Mouse (Mus musculus) layer of hippocampus, postnatal 10 days (tissue): Measurements from ENCODE around the gene Sh3rf3. TPM values are rescaled to one million over a fixed set of nuclear protein-coding genes. Genes with fewer than 3 reads are reported as not detected.
"Not testable (repeated sequence)": the region's sequence is repeated elsewhere in the genome, so short reads cannot be mapped to it uniquely, and the experiment has no call there.

Experiments
- DNase-seq, 2 experiments: peaks; one replicate each; pipeline ENCODE4 v3.0.0; 2021; ENCODE audit warnings: low spot score in 2 of 2
- total RNA-seq, 2 experiments: library from RNA; stranded (reverse); gene quantifications; 2 replicates each; pipeline ENCODE4 v1.2.3; 2021

The Sh3rf3 gene
- total RNA-seq, 2 experiments from 2014 or later = 47.8 to 50.1 TPM

DNA sequence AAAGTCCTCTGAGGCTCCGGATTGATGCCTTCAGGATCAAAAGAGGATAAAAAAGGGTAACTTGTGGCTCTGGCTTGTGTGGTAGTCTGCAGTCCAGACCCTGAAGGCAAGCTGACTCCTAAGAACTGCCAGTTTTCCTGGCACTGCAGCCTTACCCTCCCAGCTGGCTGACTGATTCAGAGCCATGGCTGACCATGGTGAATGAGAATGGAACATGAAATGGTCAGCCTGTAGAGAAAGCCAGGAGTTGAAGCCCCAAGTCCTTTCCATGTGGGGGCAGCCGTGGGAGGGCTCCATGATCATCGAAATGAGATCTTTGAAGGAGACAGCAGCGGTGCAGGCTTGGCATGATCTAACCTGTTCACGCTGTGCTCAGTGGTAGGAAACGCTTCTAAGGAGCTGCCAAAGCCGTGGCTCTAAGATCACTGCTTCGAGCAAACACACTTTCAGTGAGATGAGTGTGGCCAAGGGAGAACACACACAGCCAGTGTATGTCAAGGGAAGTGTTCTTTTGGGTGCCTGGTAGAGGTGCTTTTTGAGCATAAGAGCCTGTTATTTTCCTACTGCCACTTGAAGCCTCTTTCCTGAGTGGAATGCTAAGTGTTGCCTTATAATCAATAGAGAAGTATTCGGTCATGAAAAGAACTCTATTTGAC is 168.6 kb downstream of the Sh3rf3 start:
- no peak for DNase-seq

DNA sequence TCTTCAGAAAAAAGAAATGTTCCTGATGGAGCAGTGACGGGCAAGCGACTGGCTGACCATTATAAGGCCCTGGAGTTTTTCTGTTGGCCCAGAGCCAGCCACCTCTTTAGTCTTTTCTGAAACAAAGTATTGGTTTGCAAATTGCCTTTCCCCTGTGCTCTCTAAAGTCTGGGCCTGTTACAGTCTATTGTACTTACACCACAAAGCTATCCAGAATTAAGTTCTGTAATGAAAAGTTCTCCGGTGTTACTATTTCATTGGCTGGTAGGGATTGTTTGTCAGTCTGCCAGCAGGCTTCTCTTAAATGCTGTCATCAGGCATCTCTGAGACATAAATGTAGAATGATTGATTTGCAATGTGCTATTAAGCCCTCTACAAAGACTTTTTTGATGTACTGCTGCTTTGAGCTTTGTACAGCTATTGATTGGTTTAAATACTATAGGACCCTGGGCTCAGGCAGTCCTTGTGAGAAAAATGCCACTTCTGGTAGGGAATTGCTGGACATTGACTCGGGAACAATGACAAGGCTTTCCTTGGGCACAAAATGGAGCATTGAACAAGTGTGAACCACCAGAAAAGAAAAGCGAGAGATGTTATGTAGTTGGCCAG is 169.5 kb downstream of the Sh3rf3 start:
- DNase-seq = no peak

DNA sequence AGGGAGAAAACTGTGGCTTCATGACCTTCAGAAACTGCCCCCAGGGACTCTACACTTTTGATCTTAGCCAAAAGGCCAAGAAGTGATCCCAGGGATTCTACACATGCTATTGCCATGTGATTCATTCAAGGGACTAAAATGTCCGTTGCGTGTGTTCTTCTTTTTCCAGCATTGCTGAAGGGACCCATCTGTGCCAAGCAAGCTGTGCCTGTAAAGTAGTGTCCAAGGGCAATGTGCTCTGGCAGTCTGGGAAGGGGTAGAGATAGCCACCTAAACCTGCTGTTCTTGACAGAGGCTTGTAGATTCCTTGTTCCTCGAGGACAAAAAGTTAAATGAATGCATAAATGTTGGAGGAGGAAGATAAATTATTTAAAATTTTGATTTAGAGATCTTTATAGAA is 178.5 kb downstream of the Sh3rf3 start:
- DNase-seq = no peak

DNA sequence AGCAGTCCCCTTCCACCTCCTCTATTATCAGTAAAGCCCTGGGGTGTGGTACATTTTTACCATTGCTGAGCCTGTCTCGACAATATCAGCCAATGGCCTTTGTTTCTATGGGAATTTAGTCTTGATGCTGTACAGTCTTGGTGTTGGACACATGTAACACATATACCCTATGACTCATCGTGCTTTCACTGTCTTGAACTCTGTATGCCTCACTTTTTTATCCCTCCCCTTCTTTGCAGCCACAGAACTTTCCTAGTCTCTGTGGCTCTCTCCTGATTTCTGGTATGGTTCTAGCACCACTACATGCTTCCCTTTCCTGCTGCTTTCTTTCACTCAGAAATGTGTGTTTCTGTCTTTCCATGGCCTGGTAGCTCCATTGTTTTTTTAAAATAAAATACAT is 181.6 kb downstream of the Sh3rf3 start:
- no peak for DNase-seq

DNA sequence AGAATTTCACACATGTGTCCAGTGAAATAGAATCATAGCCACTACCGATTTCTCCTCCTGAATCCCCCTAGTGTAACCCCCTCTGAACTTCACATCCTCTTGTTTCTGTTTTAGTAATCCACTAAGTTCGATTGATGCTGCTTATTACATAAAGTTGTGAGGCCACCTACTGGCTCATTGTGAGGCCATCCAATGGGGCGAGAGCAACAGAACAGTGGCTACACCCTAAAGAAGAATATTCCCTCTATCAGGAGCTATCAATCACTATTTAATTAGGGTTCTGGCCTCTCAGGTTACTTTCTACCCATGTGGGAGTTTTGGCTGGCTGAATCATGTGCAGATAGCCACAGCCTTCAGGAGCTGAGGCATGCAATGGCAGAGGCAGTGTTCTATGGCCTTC is 182.0 kb downstream of the Sh3rf3 start:
- DNase-seq = no peak

DNA sequence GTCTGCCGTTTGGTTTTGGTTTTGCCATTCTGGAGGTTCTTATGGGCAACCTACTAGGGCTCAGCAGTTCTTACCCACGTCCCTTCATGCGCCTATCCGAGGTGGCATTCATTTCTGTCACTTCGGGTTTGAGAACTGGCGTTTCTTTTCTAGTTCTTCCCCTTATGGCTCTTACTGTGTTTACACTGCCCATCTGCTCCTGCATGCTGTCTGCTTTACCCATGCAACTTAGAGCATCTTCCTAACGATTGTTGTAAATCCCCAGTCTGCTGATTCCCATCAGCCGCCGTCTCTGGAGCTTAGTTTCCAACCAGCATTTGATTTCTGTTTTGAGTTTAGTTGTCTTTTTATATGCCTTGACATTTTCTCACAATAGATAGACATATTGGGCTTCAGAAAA is 189.2 kb downstream of the Sh3rf3 start:
- no peak for DNase-seq

DNA sequence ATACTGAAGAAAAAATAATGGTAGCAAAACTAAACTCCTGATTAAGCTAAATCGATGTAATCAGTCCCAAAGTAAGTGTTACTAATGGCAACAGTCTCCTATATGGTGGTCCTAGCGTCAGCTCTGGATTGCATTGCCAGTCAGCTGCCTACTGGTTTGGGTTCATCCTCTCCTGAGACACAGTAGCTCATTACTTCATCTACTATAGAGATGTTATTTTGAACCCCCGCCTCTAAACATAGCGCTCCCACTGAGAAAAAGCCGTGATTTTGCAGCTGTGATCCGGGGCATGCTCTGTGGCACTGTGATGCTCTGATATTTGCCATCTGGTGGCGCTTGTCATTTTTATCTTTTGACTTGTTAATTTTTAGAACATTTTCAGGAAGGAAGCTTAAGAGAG is 198.3 kb downstream of the Sh3rf3 start:
- DNase-seq = no peak

DNA sequence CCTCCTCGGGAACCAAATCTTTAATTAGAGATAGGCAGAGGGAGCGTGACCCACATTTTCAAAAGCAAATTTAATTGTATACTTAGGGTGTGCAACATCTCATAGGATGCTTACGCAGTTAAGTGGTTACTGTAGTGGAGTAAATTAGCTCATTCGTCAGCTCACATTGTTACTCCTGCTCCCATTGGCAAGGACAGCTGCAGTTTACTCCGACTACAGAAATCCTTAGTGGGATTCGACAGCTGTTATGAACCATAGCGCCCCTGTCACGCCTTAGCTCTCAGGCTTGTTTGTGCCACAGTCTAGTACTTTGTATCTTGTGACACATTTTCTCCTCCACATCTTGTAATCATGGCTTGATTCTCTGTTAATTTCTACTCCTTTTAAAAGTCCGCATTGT is 200.5 kb downstream of the Sh3rf3 start:
- DNase-seq = no peak

DNA sequence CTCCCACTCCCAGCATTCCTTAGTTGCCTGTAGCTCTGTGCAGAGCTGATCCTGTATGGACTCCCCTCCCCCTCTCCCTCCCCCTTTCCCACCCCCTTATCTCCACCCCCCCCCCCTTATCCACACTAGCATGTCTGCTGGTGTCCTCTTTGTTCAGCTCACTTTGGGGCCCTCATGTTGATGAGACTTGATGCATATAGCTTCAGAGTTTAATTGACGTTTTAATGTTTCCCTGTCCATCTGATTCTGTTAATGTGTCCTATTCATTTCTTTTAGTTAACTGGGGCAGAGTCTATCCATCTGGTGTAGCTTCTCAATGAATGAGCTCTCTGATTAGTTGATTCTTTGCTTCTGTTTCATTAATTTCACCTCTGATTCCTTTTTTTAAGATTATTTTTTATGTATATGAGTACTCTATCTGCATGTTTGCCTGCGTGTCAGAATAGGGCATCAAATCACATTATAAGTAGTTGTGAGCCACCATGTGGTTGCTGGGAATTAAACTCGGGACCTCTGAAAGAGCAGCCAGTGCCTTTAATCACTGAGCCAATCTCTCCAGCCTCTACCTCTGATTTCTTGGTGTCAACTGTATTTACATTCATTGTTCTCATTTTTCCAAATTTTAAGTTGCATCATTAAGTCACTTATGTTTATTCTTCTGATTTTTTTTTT is 206.3 kb downstream of the Sh3rf3 start:
- no peak for DNase-seq

DNA sequence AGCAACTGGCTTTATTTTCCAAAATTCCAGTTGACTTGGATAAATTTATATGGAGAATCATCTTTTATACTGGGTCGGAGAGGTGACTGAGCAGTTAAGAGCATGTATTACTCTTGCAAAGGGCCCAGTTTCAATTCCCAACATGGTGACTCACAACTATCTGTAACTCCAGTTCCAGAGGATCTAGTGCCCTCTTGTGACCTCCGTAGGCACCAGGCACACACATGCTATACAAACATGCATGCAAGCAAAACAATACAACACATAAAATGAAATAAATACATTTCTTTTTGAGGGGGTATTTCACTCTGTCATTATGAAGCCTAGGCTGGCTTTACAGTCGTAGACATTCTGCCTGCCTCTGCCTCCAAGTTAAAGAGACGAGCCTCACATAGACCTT is 237.3 kb downstream of the Sh3rf3 start:
- no peak for DNase-seq

DNA sequence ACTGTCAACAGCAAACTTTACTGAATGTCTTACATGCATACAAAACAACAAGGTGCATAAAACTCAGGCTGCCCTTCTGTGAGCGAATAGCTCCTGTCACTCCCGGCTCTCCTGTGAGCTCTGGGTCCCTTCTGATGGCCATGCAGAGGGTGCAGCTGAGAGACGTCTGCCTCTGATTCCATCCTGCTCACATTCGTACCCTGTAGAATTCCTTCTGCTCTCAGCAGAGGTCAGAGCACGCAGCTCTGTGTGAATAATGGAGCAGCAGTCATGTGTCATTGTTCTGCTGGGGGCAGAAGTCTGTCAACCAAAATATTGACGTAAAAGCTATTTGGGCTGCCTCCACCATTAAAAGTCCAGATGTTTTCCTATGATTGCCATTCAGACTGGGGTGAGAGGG is 243.1 kb downstream of the Sh3rf3 start:
- DNase-seq = no peak

DNA sequence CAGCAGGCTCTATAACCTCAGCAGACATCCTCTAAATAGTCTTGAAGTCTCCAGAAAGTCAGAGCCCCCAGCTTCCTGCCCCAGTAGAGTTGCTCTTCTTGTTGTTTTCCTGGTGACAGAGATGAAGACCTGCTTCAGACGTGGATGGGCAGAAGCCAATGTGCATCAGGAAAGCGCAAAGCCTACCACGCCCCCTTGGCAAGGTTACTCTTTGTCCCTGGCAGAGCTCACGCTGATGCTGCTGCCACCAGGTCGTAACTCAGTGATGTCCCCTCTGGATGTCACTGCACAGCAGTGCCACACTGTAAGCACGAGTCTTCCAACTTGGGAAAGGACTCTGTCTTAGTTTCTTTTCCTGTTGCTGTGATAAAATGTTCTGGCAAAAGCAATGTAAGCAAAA is 253.6 kb downstream of the Sh3rf3 start:
- no peak for DNase-seq

DNA sequence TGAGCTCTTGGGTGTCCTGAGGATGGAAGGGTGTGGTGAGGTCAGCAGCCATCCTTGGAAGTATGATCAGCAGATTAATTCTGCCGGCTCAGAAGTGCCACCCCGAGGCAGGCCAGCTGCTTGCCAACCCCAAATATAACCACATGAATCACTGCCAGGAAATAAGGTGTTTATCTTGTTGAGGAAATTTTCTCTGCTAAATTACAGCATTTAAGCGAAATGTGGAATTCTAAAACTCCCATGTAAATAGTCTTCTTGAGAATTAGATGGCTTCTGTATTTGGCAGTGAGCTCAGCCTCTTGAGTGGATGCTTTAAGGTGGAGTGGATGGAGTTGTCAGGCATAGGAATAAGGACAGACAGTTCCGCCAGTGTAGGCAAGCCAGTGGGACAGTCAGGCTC is 259.7 kb downstream of the Sh3rf3 start:
- DNase-seq = no peak

DNA sequence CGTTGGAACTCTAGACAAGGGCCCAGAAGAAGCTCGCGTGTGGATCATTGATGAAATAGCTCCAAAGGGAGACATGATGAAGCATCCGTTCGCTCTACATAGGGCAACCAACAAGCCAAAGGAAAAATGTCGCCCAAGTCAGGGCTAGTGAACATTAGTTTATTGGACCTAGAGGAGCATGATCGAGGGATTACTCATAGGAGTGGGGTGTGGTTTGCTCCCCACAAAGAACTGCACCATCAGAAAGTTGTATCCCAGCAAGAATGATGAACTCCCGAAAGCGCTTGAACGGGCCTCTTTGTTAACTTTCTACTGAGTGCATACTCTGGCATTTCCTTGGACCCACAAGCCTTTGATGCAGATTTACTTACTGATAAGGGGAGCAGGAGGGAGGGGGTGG is 263.5 kb downstream of the Sh3rf3 start:
- DNase-seq = no peak

DNA sequence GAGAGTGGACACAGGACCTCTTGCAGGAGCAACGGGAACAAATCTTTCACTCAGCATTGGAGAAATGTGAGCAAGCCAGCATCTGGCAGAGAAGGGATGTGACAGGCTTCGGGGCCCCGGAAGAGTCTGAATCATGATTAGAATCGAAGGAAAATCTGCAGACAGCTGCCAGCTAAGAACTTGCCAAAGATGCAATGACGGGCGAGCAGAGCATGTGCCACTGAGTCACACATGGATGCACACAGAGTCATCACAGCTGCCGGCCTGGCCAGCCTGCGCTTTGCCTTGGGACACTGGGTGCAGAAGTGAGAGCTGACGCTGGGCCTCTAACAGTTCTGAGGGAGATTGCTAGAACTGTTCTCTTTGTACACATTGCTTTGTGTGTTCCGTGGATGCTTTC is 264.8 kb downstream of the Sh3rf3 start:
- DNase-seq = peak; percentile 19 to 31

DNA sequence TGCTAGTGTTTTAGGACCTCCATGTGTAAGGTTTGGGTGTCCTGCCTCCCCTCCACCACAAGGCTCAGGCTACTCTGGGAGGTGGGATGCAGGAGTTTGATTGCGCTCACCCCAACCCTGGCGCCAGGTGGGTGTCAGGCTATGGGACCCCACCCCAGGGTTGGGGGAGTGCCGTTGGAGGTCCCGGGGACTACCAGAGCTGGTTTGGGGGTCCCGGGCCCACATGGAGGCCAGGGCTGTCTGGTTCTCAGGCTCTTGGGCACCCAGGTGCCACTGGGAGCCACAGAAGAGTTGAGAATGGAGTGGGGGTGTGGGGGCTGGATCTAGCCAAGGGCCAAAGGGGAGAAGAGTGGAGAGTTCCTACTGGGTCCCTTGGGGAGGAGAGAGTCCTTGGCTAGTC is 272.4 kb downstream of the Sh3rf3 start:
- no peak for DNase-seq

DNA sequence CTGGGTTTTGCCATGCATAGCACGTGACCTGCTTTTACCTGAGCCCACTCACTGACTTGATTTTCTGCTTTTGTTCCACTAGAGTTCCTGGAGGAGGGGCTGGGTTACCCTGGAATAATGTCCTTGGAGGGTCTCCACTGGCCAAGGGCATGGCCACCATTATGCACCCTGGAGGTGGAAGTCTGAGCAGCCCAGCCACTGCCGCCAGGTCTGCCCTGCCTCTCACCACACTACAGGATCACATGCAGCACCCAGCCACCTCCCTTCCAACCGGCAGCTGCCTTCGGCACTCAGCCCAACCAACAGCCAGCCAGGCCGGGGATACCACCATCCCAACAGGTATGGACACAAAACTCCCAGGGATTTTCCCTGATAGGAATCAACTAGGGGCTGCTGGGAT is 273.4 kb downstream of the Sh3rf3 start:
- no peak for DNase-seq

DNA sequence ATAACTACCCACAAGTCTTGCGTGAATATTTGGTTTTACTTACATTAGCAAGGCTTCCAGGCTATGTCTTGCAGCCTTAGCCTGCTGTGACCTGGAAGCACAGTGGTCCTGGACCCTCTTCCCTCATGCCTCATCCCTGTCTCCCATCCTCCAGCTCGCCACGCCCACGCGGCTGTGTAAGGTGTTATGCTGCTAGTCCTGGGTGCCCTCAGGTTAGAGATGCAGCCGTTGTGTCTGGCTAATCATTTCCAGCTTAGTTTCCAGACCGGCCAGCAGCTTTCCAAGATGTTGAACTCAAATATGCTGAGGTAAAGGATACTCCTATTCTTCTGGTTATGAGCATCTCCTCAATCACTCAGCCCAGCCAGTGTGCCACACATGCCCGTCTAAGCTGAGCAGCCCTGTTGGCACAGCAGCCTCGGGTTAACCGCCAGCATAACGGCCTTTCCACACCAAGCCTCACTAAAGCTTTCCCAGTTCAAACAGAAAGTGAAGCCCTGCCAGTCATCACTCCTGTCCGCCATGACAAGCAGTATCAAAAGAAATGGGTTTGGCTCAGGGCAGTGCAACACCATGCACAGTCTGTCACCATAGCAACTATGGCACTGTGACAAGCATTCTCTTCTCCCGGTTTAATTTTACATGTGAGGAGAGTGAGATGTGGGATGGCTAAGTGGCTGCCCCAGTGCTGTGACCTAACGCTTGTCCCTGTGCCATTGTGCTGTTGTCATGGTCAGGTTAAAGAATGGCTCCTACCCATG is 276.9 kb downstream of the Sh3rf3 start:
- DNase-seq = peak; percentile 67 to 72

DNA sequence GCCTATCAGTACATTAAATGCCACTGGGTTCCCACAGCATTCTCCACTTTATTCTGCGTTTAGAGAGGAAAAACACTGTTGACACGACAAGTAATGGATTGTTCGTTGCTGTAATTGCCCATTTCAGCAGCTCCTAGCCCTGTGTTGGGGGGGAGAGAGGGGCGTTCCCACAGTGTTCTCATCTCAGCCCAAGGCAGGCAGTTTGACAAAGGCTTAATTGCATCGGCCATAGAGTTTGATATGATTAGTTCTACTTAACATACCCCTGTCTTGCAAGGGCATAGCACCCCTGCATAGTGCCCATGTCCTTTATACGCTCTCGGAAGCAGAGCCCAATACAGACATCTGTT is 277.4 kb downstream of the Sh3rf3 start:
- no peak for DNase-seq

DNA sequence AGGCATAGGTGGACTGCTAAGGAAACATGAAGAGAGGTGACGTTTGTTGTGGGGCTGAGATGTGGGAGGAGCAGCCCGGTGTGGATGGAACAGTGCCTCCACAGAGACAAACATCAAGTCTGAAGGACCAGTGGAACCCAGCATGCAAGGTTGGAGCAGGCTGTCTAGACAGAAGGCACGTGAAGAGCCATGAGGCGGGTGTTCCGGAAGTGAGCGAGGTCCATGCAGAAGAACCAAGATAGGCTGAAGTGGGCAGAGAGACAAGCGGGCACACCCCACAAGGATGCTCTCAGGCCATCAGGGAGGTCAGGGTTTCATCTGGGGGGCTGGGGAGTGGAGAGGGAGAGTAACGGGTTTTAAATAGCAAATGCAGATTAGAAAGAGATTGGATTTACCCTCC is 278.4 kb downstream of the Sh3rf3 start:
- no peak for DNase-seq

DNA sequence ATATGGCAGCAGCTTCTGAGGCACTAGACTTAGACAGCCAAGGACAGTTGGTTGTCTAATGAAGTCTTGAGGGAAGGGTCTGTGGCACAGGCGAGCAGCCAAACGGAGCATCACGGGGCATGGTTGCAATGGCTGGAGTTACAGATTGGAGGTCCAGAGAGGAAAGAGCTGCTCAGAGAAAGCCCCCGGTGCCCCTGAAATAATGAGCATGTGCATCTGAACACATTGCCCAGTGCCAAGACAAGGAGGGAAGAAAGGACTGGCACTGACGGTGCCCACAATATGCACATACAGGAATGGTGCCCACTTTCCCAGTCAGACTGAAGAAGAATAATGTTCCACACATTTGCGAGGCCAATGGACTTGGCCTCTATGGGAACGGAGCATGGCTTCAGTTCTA is 278.8 kb downstream of the Sh3rf3 start:
- peak in 1 of 2 experiments; percentile 36 for DNase-seq

DNA sequence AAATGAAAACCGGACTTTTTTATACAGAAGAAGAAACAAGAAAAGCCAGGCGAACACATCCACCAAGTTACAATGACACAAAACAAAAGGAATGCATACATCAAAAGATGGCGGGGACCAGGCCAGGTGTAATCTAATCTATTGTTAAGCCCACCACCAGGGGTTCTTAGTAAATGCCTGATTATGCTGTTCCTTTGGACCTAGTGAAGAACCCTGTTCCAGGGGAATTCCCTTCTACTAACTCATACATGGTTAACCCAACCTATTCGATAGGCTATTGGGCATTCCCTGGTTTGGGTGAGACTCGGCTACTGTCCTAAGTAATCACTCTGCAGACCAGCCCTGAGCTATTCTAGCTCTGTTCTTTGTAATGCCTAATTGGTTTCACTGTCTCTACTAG is 289.9 kb downstream of the Sh3rf3 start:
- not testable (repeated sequence) for DNase-seq
